Mouse (Mus musculus) adrenal gland, postnatal 14 days (tissue): ENCODE data around the gene Vmn1r41. TPM values are rescaled to one million over a fixed set of nuclear protein-coding genes. Genes with fewer than 3 reads are reported as not detected.

Experiments
- DNase-seq: peaks from one replicate; pipeline ENCODE4 v3.0.0; 2021; ENCODE audit warnings: mixed read lengths
- long read RNA-seq, 2 experiments: library from polyadenylated mRNA; stranded (forward); transcript quantifications; one replicate each; pipeline ENCODE4 v2.0.0; 2021
- total RNA-seq: library from RNA; stranded (reverse); gene quantifications from 2 replicates; pipeline ENCODE4 v1.2.3, GENCODE M21; 2021

Gene Vmn1r41
- total RNA-seq: not detected in 2 replicates
- long read RNA-seq, experiment 1: 0 reads
- long read RNA-seq, experiment 2: 0 reads

DNA sequence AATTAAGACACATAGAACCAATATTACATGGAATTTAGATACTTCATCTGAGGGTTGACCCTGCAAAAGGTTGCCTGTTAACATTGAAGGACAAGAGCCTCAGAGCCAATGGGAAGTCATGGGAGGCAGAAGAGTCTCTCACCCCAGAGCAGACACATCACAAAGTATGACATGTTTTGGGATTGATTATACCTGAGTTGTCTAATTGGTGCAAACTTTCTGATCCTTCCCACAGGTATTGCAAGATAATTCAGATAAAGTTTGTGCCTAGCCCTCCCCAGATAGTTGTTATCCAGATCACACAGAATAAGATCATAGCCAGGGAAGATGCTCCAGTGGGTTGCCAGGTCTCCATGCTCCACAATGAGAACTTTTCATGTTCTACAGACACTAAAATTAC, at the start of gene Vmn1r41:
TSS of gene Vmn1r41 (plus strand) at position 301 of the 400 bp plus-strand sequence.
- DNase-seq: no peak

DNA sequence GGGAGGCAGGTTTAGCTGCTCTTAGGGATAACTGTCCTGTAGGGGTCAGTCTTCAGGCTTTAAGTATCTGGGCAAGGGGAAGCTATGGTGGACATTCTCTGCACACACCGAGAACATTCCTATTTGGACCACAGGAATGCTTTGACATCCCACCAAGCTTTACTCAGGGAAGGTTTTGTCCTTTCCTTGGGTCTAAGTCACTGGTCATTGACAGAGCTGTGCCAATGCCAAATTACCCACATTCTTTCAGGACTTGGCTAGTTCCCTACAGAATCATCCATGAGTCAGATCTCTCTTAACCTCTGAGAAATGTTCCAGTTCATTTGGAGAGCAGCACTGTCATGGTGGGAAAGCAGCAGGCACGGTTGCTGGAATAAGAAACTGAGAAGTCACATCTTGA, 33.9 kb upstream of the Vmn1r41 start:
- peak; percentile 19 for DNase-seq

DNA sequence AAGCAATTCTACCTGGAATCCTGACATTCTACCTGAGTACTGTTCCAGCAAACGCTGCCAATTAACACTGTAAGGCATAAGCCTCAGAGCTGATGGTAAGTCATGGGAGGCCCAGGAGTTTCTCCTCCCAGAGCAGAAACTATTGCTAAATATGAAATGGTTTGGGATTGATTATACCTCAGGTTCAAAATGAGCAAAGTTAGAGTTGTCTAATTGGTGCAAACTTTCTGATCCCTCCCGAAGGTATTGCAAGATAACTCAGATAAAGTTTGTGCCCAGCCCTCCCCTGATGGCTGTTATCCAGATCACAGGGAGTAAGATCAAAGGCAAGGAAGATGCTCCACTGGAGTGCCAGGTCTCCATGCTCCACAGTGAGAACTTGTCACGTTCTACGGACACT, 33.3 kb upstream of the Vmn1r41 start, which contains the start of gene Vmn1r40:
TSS of gene Vmn1r40 (plus strand) at position 301 of the 400 bp plus-strand sequence.
- DNase-seq: no peak

DNA sequence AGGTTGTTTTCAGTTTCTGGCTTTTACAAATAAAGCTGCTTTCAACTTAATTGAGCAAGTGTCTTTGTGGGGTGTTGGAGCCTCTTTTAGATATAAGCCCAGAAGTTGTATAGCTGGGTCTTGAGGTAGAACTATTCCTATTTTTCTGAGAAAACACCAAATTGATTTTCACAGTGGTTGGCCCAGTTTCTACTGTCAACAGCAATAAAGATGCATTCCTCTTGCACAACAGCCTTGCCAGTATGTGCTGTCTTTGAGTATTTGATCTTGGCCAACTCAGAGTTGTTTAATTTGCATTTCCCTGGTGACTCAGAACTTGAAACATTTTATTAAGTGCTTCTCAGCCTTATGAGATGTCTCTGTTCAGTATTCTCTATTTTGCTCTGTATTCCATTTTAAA, 22.5 kb upstream of the Vmn1r41 start:
- no peak for DNase-seq

DNA sequence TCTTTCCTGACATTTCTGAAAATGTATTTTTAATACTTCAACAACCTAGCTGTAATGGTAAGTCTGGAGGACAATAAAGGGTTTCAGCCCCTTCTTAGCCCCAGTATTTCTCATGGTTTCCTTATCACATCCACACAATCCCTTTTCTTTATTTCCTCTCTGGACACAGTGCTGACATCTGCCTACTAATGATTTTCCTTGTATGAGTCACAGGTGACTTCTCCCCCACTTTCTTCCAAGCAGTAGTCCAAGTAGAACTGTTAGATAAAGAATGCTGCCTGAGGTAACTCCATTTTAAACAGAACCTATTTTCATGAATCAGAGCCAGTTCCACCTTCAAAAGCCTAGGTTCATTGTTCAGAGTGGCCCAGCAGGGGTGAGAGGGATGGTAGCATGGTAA, 2.2 kb downstream of the Vmn1r41 start:
- no peak for DNase-seq

DNA sequence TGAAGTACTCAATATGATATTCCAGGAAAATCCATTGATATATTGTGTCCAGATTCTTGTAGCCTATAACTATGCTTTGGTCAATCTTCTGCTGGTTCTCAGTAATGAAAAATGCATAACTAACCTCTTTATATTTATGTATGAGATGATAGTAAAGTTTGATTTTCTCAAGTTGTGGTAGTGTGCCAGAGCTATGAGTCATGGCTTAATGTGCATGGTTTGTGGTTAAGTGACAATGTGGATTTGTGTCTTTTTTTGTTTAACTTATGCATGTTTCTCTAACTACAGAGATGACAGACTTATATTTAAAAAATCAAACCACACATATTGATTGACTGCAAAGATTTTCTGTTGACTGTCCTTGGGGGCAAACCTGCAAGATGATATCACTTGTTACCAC, 49.7 kb downstream of the Vmn1r41 start:
- DNase-seq: no peak

Other genes with a start within 250 kb of the Vmn1r41 start
- gene Chchd6, start 145.1 kb upstream of the Vmn1r41 start, total RNA-seq: 25.8 and 28.5 TPM in 2 replicates
- 11.1 and 12.7 TPM in 2 replicates for gene Txnrd3, start 96.8 kb upstream of the Vmn1r41 start, total RNA-seq
- not detected in 2 replicates for gene Vmn1r40, start 33.2 kb upstream of the Vmn1r41 start, total RNA-seq
- gene Vmn1r42, start 135.6 kb downstream of the Vmn1r41 start, total RNA-seq: not detected in 2 replicates
- not detected in 2 replicates for gene Vmn1r43, start 135.6 kb downstream of the Vmn1r41 start, total RNA-seq
- not detected in 2 replicates for gene Vmn1r44, start 142.9 kb downstream of the Vmn1r41 start, total RNA-seq
- not detected in 2 replicates for gene Vmn1r45, start 199.8 kb downstream of the Vmn1r41 start, total RNA-seq
- gene Vmn1r46, start 228.5 kb downstream of the Vmn1r41 start, total RNA-seq: not detected in 2 replicates